Mouse (Mus musculus) R1 (cell line): ENCODE data around the gene Sec22c.

Source experiments
- DNase-seq: peaks from one replicate; pipeline ENCODE4 v3.0.0-alpha.2; 2018; ENCODE audit warnings: low read depth, low spot score

Gene Sec22c

GRCm38 (mm10) chr9:121704646-121705625 is at the start of gene Sec22c:
Sec22c (minus strand) TSS chr9:121705490.
- peak; percentile 95 for DNase-seq

- no peak for DNase-seq
Measured at GRCm38 (mm10) chr9:121754624-121755023, 49.3 kb upstream of the Sec22c start.

GRCm38 (mm10) chr9:121752774-121753173 is 47.5 kb upstream of the Sec22c start:
- DNase-seq, result no peak

GRCm38 (mm10) chr9:121744051-121744450 is 38.8 kb upstream of the Sec22c start:
- DNase-seq, result no peak

- no peak for DNase-seq
Measured at GRCm38 (mm10) chr9:121741168-121741567, 35.9 kb upstream of the Sec22c start.

- no peak for DNase-seq
Measured at GRCm38 (mm10) chr9:121740490-121740889, 35.2 kb upstream of the Sec22c start.

- DNase-seq, result peak; percentile 57
Measured at GRCm38 (mm10) chr9:121719347-121720331, 14.3 kb upstream of the Sec22c start.

GRCm38 (mm10) chr9:121718792-121719318 is 13.6 kb upstream of the Sec22c start, which contains the start of gene Nktr:
Nktr (plus strand) TSS chr9:121719169.
- peak; percentile 98 for DNase-seq

- DNase-seq, result peak; percentile 29
Measured at GRCm38 (mm10) chr9:121718070-121718705, 12.9 kb upstream of the Sec22c start.

GRCm38 (mm10) chr9:121717048-121717447 is 11.8 kb upstream of the Sec22c start:
- DNase-seq, result no peak

GRCm38 (mm10) chr9:121710584-121710975 is 5.3 kb upstream of the Sec22c start:
- DNase-seq, result no peak

- DNase-seq, result peak; percentile 99
Measured at GRCm38 (mm10) chr9:121709898-121710583, 4.8 kb upstream of the Sec22c start, which contains the start of gene Ss18l2. Ss18l2 (plus strand) TSS chr9:121710329.

- peak; percentile 17 for DNase-seq
Measured at GRCm38 (mm10) chr9:121708506-121709486, 3.5 kb upstream of the Sec22c start.

GRCm38 (mm10) chr9:121707801-121708200 is 2.5 kb upstream of the Sec22c start:
- no peak for DNase-seq

GRCm38 (mm10) chr9:121706029-121706675 is 862 bp upstream of the Sec22c start:
- DNase-seq, result no peak

- no peak for DNase-seq
Measured at GRCm38 (mm10) chr9:121704261-121704645, 1.0 kb downstream of the Sec22c start.

GRCm38 (mm10) chr9:121697150-121698049 is 7.9 kb downstream of the Sec22c start:
- DNase-seq, result peak; percentile 39

GRCm38 (mm10) chr9:121696626-121697025 is 8.7 kb downstream of the Sec22c start:
- DNase-seq, result no peak
